Mouse (Mus musculus) embryo, embryonic 10 days (tissue): ENCODE results near the gene Gm7903.
"Not testable (repeated sequence)": the region's sequence is repeated elsewhere in the genome, so short reads cannot be mapped to it uniquely, and the experiment has no call there.

Experiments used
- DNase-seq: peaks from one replicate; pipeline ENCODE4 v3.0.0-alpha.2; 2015; ENCODE audit warnings: low spot score

Gm7903 gene

GRCm38 (mm10) chrX:135433535-135433934 is at the start of gene Gm7903:
TSS of gene Gm7903 (plus strand) at chrX:135433835.
- not testable (repeated sequence) for DNase-seq

- DNase-seq, result not testable (repeated sequence)
Measured at GRCm38 (mm10) chrX:135403578-135403977, 30.1 kb upstream of the Gm7903 start.

- DNase-seq, result not testable (repeated sequence)
Measured at GRCm38 (mm10) chrX:135421203-135421602, 12.4 kb upstream of the Gm7903 start.

- DNase-seq, result not testable (repeated sequence)
Measured at GRCm38 (mm10) chrX:135421824-135422223, 11.8 kb upstream of the Gm7903 start.

GRCm38 (mm10) chrX:135422473-135422872 is 11.2 kb upstream of the Gm7903 start:
- DNase-seq, result not testable (repeated sequence)

- not testable (repeated sequence) for DNase-seq
Measured at GRCm38 (mm10) chrX:135464160-135464559, 30.5 kb downstream of the Gm7903 start.

GRCm38 (mm10) chrX:135481902-135482301 is 48.3 kb downstream of the Gm7903 start:
- DNase-seq, result not testable (repeated sequence)

- DNase-seq, result not testable (repeated sequence)
Measured at GRCm38 (mm10) chrX:135483183-135483582, 49.5 kb downstream of the Gm7903 start.
